Mouse (Mus musculus) cerebellum, adult 9-11 months (tissue): Measurements from ENCODE around the gene Fastkd5.

Experiments
- DNase-seq: peaks from one replicate; pipeline ENCODE4 v3.0.0; 2022

Gene Fastkd5

DNA sequence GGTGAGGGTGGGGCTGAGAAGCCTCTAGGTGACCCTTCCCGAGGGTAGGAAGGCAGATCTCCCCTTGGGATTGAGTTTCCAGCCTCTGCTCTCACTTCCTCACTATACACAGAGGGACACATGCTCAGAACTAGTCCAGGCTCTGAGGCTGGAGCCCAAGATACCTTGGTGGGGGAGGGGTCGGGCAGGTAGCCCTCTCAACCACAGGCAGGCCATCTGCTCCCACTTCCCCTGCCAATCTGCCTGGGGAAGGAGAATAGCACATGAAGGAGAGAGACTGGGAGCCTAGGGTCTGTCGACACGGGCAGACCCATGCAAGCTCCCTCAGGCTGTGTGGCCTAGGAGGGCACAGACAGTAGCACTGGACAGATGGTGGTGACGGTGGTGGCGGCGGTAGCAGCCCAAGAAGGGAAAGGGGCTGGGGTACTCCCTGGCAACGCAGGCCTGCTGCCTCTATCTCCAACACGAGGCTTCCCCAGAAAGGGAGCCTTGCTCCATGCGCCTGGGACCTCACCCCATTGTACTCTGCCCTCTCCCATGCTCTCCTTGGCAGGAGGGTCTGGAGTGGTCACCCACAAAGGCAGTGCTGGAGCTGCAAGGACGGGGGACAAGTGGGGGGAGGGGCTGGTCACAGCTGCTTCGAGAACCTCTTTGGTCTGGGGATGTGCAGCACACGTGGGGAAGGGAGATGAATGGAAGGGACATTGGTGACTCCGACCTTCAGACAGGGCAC, 4.3 kb upstream of the Fastkd5 start:
- peak; percentile 92 for DNase-seq

DNA sequence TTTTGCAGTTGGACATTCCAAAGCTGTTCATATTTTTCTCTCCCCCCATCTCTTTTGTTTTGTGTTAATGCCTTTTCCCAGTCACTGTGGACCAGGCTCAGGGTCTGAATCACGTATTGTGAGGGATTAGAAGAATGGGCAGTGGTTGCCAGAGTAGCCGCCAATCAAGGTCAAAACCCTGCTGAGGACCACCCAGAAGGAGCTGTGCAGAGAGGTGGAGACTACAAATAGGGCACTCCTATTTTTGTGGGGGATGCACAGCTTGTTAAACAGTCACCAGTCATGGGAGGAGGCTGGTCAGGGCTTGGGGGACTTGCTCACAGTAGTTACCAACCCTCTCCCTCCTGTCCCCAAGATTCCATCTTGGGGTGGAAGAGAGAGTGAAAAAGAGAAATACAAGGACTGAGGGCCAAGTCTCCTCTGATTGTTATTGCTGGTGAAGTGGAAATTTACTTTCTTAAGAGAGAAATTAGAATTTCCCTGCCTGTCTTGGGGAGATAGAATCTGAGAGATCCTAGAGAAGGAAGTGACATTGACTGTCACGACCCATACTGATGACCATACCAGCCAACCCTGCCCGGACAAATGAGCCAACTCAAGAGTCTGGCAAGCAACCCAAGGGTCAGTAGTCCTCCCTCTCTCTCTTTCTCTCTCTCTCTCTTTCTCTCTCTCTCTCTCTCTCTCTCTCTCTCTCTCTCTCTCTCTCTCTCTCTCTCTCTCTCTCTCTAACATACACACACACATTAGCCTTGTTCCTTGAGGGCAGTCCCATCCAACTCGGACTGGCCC, 3.3 kb upstream of the Fastkd5 start:
- DNase-seq: peak; percentile 37

DNA sequence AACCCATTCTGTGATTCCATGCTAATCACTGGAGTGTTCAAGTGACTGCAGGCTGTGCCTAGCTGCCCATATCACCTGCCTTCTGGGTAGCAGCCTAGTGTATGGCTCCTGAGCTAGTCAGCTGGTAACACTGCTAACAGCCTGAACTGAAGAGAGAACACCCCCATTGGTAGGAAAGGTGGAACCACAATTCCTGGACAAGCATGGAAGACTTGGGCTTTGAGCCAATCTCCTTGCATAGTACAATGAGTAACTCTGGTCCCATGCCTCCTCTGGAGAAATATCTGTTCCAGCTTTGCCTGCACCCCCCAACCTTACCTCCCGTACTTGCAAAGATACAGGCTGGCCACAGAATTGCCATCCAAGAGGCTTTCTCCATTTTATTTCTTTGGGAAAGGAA, 2.6 kb upstream of the Fastkd5 start:
- DNase-seq: peak; percentile 50

DNA sequence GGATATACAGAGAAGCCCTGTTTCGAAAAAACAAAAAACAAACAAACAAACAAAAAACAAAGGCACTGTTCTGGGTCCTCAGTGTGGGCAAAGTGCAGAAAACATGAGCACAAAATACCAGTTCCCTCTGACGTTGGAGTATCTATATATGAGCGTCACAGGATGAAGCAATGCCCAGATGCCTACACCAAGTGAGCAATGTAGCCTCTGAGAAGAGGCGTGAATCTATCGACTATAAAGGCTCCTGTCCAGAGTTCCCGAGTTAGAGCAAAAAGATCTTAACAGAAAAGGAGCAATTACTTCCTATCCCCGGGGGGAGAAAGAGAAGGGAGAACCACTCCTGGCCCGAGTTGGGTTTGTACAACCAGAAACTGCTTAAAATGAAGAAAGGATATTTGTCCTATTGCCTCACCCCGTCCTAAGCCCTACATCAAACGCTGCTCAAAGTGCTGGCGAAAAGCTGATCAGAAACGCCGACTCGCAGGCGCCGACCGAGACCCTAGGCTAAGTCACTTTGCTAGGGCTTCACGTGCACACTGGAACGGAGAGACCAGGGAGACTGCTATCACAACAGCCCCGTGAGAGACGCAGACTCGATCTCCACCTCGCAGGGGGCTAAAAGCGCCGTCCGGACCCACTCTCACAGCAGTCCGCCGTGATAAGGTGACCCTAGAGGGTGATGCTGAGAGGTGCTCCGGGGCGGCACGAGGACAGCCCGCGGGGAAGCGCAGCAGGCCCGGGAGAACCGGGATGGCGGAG, 568 bp downstream of the Fastkd5 start:
- DNase-seq: no peak

DNA sequence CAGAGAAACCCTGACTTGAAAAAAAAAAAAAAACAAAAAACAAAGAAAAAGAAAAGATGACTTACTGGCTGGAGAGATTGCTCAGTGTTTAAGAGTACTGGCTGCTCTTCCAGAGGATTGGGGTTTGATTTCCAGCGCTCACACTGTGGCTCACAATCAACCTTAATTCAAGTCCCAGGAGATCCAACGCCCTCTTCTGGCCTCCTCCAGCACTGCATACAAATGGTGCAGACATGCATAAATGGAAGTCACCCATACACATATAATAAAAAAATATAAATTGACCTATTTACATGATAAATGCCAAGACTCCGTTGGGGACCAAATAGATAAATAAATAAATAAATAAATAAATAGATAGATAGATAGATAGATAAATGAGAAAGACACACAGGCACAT, 1.4 kb downstream of the Fastkd5 start:
- DNase-seq: peak; percentile 32

DNA sequence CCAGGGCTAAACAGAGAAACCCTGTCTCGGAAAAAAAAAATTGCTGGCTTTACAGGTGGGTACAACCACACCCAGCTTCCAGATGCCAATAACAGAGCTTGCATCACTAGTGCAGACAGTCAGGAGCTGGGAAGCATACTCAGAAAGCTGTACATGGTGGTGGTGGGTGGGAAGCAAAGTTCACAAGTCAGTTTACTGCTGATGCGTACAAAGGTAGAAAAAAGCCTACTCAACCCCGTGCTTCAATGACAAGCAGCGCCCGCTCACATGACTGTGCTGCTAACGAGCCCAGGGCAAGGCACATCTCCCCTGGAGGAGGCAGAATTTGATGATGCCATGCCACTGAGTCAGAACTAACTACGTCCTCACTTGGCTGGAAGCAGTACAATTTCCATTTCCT, 10.9 kb downstream of the Fastkd5 start:
- no peak for DNase-seq

DNA sequence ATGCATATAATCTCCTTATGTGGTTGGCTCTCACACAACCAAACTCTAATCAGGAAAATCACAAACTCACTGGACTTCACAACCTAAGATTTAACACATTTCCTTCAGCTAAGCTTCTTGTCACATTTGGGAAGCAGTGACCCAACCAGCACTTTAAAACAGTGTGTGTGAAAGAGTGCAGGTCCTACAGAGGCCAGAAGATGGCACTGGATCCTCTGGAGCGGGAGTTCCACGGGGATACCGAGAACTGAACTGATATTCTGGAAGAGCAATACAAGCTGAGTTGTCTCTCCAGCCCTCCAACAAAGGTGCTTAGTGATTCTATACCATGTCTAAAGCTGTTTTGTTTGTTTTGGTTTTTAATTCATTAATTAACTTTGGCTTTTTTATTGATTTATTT, 16.7 kb downstream of the Fastkd5 start:
- no peak for DNase-seq

DNA sequence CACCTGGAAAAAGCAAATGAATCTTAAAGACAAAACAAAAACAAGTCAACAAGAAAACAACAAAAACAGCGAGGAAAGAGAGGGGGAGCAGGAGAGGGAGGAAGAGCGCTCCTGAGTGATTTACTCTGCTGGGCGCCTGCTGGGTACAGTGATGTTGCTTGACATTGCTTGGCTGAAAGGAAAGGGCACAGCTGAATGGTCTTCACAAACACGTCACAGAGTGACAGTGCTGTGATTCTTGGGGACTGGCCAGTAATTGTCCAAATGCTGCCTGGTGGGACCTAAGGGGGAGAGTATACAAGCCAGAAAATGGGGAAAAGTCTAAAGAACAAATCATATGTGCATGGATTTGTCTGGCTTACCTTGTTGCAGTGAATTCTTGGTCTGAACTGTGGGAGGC, 27.6 kb downstream of the Fastkd5 start:
- DNase-seq: no peak

DNA sequence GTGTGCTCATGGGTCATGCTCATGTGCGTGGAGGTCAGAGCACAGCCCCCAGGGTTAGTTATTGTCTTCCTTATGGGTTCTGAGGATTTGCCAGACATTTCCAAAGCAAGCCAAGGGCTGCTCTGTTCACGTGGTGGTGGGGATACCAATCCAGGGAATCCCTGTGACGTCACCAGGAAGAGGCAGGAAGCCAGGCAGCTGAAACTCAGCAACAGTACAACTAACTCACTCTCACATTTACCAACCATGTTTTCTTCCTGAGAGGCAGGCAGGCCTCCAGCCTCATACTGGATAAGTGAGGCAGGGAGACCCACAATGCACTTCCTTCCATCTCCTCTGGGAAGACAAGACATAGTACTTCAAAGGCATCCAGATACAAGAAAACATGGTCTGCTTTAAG, 31.4 kb downstream of the Fastkd5 start:
- no peak for DNase-seq

DNA sequence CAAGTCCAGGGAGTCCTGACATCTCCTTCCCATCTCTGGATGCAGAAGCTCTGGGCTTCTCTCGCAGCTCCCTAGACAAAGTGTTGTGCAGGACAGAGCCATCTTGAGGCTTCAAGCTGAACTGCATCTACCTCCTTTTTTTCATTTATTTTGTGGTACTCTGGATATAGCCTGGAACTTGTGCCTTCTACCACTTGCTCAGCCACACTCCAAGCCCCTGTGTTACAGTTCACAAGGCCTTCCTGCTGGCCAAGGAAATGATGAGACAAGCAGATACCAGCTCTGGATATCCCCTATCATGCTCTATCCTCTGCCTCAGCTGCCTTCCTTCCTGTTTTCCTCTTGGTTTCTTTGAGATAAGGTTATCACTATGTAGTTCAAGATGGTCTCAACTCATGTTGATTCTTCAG, 32.2 kb downstream of the Fastkd5 start:
- no peak for DNase-seq

DNA sequence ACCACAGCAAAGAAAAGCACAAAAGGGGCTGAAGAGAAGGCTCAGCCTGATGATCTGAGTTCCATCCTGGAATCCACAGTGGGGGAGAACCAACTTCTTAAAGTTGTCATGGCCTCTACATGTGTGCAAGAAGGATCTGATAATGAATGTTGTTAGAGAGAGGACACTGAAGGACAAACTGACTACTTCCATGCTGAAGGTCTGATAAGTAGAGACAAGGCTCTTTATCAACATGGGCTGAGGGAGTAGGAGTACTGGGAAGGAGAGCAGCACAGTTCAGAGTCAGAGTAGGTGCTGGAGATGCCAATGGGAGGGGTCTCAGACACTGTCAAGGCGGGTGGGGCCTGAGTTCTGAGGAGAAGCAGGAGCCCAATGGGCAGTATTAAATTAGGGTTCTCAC, 34.2 kb downstream of the Fastkd5 start:
- DNase-seq: no peak

DNA sequence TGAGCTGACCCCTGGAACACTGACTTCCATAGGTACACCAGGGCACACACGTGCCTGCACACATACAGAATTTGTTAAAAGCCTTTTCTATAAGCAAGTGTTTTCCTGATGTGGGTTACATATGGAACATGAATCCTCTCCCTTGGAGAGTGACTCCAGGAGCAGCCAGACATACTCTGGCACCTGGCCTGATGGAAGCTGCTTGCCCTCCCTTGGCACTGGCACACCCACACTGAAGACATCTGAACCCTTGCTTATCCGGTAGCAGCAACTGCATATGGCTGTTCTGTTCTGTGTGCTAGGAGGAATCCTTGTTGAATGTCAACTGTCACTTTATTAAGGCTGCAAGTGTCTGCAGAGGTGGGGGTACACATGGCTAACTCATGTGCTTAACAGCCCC, 38.8 kb downstream of the Fastkd5 start:
- DNase-seq: no peak

DNA sequence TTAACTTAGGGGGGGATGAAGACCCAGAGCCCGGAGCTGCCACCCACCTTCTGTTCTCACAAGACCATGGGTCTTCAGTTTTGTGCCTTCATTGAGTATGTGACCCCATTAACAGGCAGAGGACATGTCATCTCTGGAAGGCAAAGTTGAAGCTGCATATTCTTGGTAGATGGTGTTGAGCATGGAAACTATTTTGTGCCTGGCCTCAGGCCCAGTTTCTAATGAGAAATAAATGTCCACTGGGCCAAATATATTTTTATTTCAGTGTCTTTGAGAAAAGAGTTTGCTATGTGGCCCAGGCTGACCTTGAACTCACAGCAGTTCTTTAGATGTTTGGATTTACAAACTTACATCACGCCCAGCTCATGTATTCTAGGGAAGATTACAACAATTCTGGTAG, 40.1 kb downstream of the Fastkd5 start:
- no peak for DNase-seq

DNA sequence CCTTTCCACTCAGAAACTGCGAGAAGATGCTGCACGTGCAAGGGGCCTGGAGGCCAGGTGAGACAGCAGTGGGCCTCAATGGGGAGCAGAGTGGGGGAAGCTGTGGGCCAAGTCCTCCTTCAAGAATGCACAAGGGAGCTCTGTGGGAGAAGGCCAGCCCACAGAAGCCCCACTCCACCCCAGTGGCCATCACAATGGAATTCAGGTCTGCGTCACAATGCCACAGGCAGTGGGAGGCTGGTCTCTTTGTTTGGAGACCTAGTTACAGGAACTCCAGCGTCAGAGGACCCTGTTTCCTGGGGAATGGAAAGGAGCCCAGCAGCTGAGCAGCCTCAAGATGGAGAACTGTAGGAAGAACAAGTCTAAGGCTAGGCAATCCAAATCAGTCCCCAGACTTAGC, 40.7 kb downstream of the Fastkd5 start:
- DNase-seq: no peak

DNA sequence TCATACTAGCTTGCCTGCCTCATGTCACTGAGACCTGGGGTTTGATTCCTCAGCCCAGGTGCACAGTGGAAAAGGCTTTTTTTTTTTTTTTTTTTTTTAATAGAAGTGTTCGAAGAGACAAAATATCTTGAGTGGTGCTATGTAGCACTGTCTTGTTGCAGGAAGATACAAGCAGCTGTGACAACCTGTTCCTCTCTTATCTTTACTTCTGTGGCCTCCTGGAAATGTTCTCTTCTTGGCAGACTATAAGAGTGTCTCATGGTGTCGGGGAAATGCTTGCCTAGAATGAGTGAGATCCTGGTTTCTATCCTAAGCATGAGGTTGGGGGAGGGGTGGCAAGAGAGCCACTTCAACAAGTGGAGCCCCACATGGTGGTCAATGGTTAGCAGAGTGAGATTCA, 41.5 kb downstream of the Fastkd5 start:
- no peak for DNase-seq

DNA sequence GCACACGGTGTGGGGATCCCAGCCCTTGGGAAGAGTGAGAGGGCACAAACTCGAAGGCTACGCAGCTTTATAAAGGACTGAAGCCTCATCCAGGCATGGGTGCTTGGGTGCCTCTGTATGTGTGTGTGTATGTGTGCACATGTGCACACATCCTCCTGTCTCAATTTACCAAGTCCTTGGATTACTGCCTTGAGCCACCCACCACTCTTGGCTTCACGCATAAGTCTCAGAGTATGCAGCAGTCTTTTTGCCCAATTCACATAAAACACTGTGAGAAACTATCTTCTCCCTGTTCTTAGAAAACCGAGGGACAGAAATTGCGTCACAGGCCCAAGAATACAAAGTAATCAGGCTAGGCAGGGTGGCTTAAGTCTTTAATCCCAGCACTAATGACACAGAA, 43.8 kb downstream of the Fastkd5 start:
- no peak for DNase-seq

DNA sequence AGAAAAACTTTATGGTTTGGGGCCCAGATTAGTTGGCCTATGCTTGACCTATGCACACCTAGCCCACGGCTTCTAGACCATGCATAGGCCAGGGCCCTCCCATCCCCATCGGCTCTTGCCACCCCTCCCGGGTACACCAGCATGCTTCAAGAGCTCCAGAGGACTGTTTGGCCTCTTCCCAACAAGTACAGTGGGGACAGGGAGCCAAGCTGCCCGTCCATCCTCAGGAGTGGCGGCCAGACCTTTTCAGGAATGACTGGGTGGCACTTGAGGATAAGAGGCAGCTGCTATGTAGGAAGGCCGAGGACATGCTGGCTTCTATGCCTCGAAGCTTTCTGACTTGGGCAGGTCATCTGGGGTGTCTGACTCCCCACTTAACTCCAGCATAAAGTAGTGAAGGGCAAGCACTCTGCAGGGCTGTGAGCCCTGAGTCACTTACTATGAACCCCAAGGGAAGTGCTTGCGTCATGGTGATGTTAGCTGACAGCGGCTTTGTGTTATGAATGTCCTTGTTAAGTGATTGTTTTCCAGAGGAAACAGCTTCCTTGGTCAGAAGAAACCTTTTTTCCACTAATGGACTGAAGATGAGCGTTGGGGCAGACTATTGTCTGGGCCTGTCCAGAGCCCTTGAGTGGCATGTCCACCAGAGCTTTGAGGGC, 45.8 kb downstream of the Fastkd5 start:
- no peak for DNase-seq

DNA sequence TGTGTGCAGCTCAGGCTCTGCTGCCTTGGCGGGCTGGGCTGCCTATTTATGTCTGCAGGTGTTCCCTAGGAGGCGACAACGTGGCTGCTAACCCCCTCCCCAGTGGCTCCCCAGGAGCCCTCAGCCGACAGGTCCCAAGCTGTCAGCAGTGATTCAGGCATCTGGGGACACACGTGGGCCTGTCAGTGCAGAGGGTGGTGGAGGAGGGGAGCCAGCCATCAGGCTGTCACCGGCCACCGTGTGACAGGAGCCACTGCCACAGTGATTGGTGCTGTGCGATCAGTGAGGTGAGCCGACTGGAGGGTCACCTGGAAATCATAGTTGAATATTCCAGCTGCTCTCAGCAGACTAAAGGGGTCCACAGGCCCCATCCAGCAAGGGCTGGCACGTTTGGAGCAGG, 47.3 kb downstream of the Fastkd5 start, which contains the start of gene Avp:
Gene Avp (minus strand): TSS at position 3 of the 400 bp plus-strand sequence.
- no peak for DNase-seq

DNA sequence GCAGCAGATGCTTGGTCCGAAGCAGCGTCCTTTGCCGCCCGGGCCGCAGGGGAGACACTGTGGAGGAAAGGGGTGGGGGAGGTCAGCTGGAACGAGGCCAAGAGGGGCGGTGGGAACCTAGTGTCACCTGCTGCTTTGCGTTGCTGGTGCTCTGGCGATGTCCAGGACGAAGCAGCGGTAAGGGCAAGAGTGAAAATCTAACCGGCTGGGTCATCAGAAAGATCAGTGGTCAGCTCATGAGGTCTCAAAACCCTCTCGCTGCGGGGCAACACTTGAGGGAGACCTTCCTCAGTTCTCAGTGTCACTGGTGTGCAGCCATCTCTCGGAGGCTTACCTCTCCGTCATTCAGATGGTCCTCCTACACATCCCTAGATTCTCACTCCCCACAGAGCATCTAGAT, 48.6 kb downstream of the Fastkd5 start:
- no peak for DNase-seq

DNA sequence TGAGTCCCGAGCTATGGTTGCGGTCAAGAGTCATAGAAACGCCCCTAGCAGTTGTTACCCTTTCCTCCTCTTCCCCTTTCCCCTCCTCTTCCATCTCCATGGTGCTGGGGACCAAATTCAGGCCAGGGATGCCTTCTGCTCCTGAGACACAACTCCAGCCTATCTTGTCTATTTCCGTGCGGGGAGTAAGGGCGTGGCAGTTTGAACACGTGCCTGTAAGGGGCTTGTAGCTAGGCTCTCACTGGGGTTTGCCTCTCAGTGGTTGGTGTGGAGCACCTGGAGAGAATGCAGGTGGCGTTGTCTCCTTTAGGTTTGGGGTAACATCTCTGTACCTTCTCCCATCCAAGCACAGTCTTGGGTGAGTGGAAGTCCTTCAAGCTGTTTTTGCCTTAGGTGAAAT, 50.0 kb downstream of the Fastkd5 start:
- DNase-seq: no peak

DNA sequence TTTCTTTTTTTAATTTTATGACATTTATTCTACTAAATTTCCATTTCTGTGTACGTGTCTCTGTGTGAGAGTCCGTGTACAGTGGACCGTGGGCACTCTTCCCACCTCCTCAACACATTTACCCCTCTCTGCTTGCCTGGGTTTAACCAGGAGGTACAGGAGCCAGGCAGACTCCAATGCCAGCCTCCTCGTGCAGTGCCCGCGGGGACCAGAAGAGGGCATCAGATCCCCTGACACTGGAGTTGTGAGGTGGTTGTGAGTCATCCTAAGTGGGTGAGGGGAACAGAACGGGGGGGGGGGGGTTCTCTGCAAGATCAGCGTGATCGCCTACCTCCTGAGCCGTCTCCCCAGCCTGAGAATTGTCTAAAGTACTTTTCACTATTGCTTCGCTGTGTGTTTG, 51.7 kb downstream of the Fastkd5 start:
- peak; percentile 58 for DNase-seq

DNA sequence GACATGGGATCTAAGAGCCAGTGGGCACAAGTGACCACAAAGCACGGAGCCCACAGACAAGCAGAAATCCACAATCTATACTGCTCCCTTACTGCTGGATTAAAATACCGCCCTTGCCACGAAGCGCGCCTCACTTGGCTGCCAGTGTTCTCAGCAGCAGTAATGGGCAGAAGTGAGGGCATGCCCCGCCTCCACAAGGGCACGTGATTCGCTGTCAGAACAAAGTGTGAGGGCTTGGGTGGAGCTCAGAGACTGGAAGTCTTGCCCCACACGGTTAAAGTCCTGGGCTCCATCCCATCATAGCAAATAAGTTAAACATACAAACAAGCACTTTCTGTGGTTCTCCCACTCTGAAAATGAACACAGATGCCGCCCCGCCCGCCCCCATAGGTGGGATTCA, 52.2 kb downstream of the Fastkd5 start:
- DNase-seq: no peak

DNA sequence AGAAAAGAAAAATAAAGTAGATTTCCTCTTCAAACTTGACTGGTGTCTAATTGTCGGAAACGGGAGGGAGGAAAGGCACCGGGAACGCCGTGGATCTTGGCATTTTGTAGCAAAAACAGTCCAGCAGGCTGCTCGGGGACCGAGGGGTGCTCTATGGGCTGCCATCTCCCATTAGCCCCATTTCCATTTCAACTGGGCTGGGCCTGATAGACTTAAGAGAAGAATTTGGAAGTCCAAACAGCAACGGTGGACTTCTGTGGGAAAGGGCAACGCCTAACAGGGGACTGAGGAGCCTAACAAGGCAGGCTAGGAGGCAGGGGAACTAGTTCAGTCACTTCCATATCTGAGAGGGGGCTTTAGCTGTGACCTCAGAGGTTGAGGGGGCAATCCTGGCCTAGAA, 52.8 kb downstream of the Fastkd5 start:
- no peak for DNase-seq
